Mouse (Mus musculus) retina, embryonic 14.5 days (tissue): ENCODE results near the gene Zfp36l2.
A peak's percentile ranks its signal among the peaks of the same experiment; 100 is the strongest.
"Not testable (repeated sequence)": the region's sequence is repeated elsewhere in the genome, so short reads cannot be mapped to it uniquely, and the experiment has no call there.

Experiments used
- DNase-seq: peaks from one replicate; pipeline ENCODE4 v3.0.0-alpha.2; 2015; ENCODE audit warnings: low spot score

Gene Zfp36l2

GRCm38 (mm10) chr17:84187727-84188373, at the start of gene Zfp36l2:
TSS of gene Zfp36l2 (minus strand) at chr17:84187947.
- DNase-seq = peak; percentile 95

GRCm38 (mm10) chr17:84236781-84237557, 49.2 kb upstream of the Zfp36l2 start:
- no peak for DNase-seq

- DNase-seq = no peak
Measured at GRCm38 (mm10) chr17:84235399-84235928, 47.7 kb upstream of the Zfp36l2 start.

GRCm38 (mm10) chr17:84234785-84235184, 47.0 kb upstream of the Zfp36l2 start:
- DNase-seq = not testable (repeated sequence)

GRCm38 (mm10) chr17:84233758-84234157, 46.0 kb upstream of the Zfp36l2 start:
- DNase-seq = no peak

- no peak for DNase-seq
Measured at GRCm38 (mm10) chr17:84231361-84231760, 43.6 kb upstream of the Zfp36l2 start.

- no peak for DNase-seq
Measured at GRCm38 (mm10) chr17:84228223-84228622, 40.5 kb upstream of the Zfp36l2 start.

GRCm38 (mm10) chr17:84226681-84227080, 38.9 kb upstream of the Zfp36l2 start:
- no peak for DNase-seq

GRCm38 (mm10) chr17:84226231-84226630, 38.5 kb upstream of the Zfp36l2 start:
- no peak for DNase-seq

- DNase-seq = peak; percentile 40
Measured at GRCm38 (mm10) chr17:84224217-84224887, 36.6 kb upstream of the Zfp36l2 start.

GRCm38 (mm10) chr17:84218841-84219240, 31.1 kb upstream of the Zfp36l2 start:
- DNase-seq = not testable (repeated sequence)

GRCm38 (mm10) chr17:84217696-84218095, 29.9 kb upstream of the Zfp36l2 start:
- DNase-seq = no peak

- no peak for DNase-seq
Measured at GRCm38 (mm10) chr17:84215264-84215960, 27.7 kb upstream of the Zfp36l2 start.

GRCm38 (mm10) chr17:84213464-84213863, 25.7 kb upstream of the Zfp36l2 start:
- no peak for DNase-seq

GRCm38 (mm10) chr17:84207611-84208010, 19.9 kb upstream of the Zfp36l2 start:
- DNase-seq = no peak

GRCm38 (mm10) chr17:84206239-84206638, 18.5 kb upstream of the Zfp36l2 start:
- DNase-seq = no peak

- no peak for DNase-seq
Measured at GRCm38 (mm10) chr17:84204962-84205361, 17.2 kb upstream of the Zfp36l2 start.

GRCm38 (mm10) chr17:84203340-84203739, 15.6 kb upstream of the Zfp36l2 start:
- no peak for DNase-seq

GRCm38 (mm10) chr17:84201183-84201582, 13.4 kb upstream of the Zfp36l2 start:
- DNase-seq = no peak

- no peak for DNase-seq
Measured at GRCm38 (mm10) chr17:84197912-84198344, 10.2 kb upstream of the Zfp36l2 start.

- DNase-seq = no peak
Measured at GRCm38 (mm10) chr17:84196329-84196728, 8.6 kb upstream of the Zfp36l2 start.

GRCm38 (mm10) chr17:84195835-84196234, 8.1 kb upstream of the Zfp36l2 start:
- no peak for DNase-seq
